Mouse (Mus musculus) forebrain, embryonic 11.5 days (tissue): ENCODE measurements around the gene Nmrk1. TPM values are rescaled to one million over a fixed set of nuclear protein-coding genes. Genes with fewer than 3 reads are reported as not detected.

Experiments
- ATAC-seq: fragments of 200-750 bp; cut with Nextera tagmentation; replicated peaks from 2 replicates; pipeline ENCODE4 v1.8.0; 2017; ENCODE audit warnings: moderate TSS enrichment; ENCODE audit not compliant: low FRiP score
- DNase-seq: peaks from one replicate; pipeline ENCODE4 v3.0.0-alpha.2; 2017; ENCODE audit warnings: low spot score
- H3K27ac ChIP-seq: fragments of 300-500 bp; sonication (generic); 2 replicates; pipeline ENCODE4 v1.5.1; 2014; ENCODE audit warnings: low read depth, low read length
- H3K27me3 ChIP-seq: fragments of 300-500 bp; sonication (generic); 2 replicates; pipeline ENCODE4 v1.6.1; 2014; ENCODE audit warnings: mild to moderate bottlenecking, low read length, mixed read lengths; ENCODE audit not compliant: control insufficient read depth, insufficient read depth
- H3K36me3 ChIP-seq: fragments of 300-500 bp; sonication (generic); 2 replicates; pipeline ENCODE4 v1.6.1; 2014; ENCODE audit warnings: mild to moderate bottlenecking, low read length, moderate library complexity, mixed read lengths; ENCODE audit not compliant: control insufficient read depth, insufficient read depth
- H3K4me1 ChIP-seq: fragments of 300-500 bp; sonication (generic); replicated peaks from 2 replicates; pipeline ENCODE4 v1.6.1; 2014; ENCODE audit warnings: low read length, mixed read lengths; ENCODE audit not compliant: control insufficient read depth, insufficient read depth
- H3K4me2 ChIP-seq: fragments of 300-500 bp; sonication (generic); 2 replicates; pipeline ENCODE4 v1.6.1; 2014; ENCODE audit warnings: low read depth, mild to moderate bottlenecking, low read length, moderate library complexity, mixed read lengths; ENCODE audit not compliant: severe bottlenecking
- H3K4me3 ChIP-seq: fragments of 300-500 bp; sonication (generic); 2 replicates; pipeline ENCODE4 v1.5.1; 2014; ENCODE audit warnings: low read depth, low read length
- H3K9ac ChIP-seq: fragments of 300-500 bp; sonication (generic); 2 replicates; pipeline ENCODE4 v1.6.1; 2014; ENCODE audit warnings: low read length
- H3K9me3 ChIP-seq: fragments of 300-500 bp; sonication (generic); 2 replicates; pipeline ENCODE4 v1.6.1; 2016; ENCODE audit warnings: low read length, mixed read lengths; ENCODE audit not compliant: control insufficient read depth
- WGBS: fragments of 180-500 bp; shearing (Covaris S2); extraction: QIAGEN DNeasy Blood & Tissue Kit; methylation state at CpG from one replicate; pipeline ENCODE4 v1.1.7; 2014; 5-methylcytosine and 5-hydroxymethylcytosine counted together
- polyA plus RNA-seq: library from polyadenylated mRNA; unstranded; fragments of >200 nt; fragmentation: Nextera tagmentation; extraction: Ambion mirVana; gene quantifications from 2 replicates; pipeline ENCODE4 v1.2.1, GENCODE M21; 2014

Nmrk1 gene
- polyA plus RNA-seq, 1 experiment from 2014 or later = 6.1 TPM

DNA sequence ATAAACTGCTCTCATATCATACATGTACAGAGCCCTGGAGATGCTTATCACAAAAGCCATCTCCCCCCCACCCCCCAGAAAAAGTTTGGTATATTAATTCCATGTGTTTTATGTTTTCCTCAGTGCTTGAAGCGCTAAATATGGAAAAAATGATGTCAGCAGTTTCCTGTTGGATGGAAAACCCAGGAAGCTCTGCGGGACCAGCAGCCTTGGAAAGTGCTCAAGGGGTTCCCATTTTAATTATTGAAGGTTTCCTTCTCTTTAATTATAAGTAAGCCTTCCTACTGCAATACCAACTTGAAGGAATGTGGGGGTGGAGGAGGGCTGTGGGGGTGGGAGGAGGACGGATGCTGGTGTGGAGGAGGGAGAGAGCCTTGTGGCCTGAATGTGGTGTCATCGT lies 9.3 kb downstream of the Nmrk1 start:
- no peaks in the 10 kb centered on the region for H3K9me3 ChIP-seq
- no peaks in the 10 kb centered on the region for H3K4me1 ChIP-seq
- H3K27ac ChIP-seq = no peak overlapping the region
- H3K4me3 ChIP-seq = no peak overlapping the region
- 84% methylated on average over 4 of the region's 4 CpGs for WGBS
- H3K4me2 ChIP-seq = no peak overlapping the region
- H3K36me3 ChIP-seq = no peaks in the 10 kb centered on the region
- no peak overlapping the region for H3K9ac ChIP-seq
- no peaks in the 10 kb centered on the region for H3K27me3 ChIP-seq
- DNase-seq (no peak), ATAC-seq (no peak)

DNA sequence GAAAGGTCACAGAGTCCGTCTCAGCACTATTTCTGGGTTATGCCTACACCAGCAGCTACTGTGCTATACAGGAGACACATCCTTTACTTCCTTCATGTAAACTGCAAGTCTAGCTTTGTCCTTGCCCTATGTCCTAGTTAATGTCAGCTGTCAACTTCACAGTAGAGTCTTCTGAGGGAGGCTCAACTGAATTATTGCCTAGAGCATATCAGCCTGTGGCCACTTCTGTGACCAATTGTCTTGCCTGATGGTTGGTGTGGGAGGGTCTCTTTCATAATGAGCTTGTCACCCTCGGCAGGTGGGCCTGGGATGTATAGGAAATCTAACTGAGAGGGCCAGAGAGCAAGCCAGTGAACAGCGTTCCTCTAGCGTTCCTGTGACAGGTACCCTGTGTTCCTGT lies 11.7 kb downstream of the Nmrk1 start:
- H3K36me3 ChIP-seq = no peaks in the 10 kb centered on the region
- no peak overlapping the region for H3K9ac ChIP-seq
- no peak overlapping the region for H3K4me2 ChIP-seq
- H3K4me1 ChIP-seq = no peaks in the 10 kb centered on the region
- H3K27ac ChIP-seq = no peak overlapping the region
- H3K4me3 ChIP-seq = no peak overlapping the region
- WGBS = 62% methylated on average over 4 of the region's 4 CpGs
- ATAC-seq (no peak), DNase-seq (no peak)
- no peaks in the 10 kb centered on the region for H3K9me3 ChIP-seq
- H3K27me3 ChIP-seq = no peaks in the 10 kb centered on the region

DNA sequence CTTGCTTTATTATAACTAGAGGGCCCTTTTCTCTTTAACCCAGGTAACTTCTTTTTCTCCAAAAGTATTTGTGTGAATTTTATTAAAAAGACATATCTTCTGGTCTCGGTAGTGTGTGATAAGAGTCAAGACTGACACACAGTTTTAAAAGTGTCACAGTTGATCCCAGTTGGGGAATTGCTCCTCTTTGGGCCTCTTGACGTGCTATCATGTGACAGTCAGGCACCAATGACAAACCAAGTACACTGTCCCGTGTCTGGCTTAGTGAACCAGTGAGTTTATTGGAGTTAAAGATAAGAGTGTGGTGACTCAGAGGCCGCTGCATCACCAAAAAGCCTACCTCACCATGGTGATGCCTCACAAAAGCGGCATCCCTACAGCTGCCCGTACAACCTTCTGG lies 12.3 kb downstream of the Nmrk1 start:
- Histone ChIP-seq H3K9me3 (no peaks in the 10 kb centered on the region), H3K4me2 (no peak overlapping the region), H3K27me3 (no peaks in the 10 kb centered on the region), H3K9ac (no peak overlapping the region), H3K4me1 (no peaks in the 10 kb centered on the region), H3K36me3 (no peaks in the 10 kb centered on the region), H3K27ac (no peak overlapping the region), H3K4me3 (no peak overlapping the region)
- DNase-seq = no peak
- ATAC-seq = no peak
- WGBS = 86% methylated on average over 6 of the region's 6 CpGs

DNA sequence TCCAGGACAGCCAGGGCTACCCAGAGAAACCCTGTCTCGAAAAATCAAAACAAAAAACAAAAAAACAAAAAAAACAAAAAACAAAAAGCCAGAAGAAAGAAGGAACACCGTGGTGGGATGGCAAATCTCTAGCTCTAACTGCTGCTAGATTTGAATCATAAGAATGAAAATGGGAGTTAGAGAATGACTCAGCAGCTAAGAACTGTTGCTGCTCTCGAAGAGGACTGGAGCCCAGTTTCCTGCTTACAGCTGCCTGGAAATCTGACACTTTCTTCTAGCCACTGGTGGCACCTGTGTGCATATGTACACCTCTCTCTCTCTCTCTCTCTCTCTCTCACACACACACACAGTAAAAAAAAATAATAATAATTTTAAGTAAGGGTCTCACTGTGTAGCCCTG lies 14.6 kb downstream of the Nmrk1 start:
- no peaks in the 10 kb centered on the region for H3K27me3 ChIP-seq
- no peak overlapping the region for H3K4me3 ChIP-seq
- H3K4me2 ChIP-seq = no peak overlapping the region
- H3K27ac ChIP-seq = no peak overlapping the region
- H3K36me3 ChIP-seq = no peaks in the 10 kb centered on the region
- no peaks in the 10 kb centered on the region for H3K9me3 ChIP-seq
- no peaks in the 10 kb centered on the region for H3K4me1 ChIP-seq
- ATAC-seq (no peak), DNase-seq (no peak)
- 81% methylated on average over 3 of the region's 3 CpGs for WGBS
- H3K9ac ChIP-seq = no peak overlapping the region

DNA sequence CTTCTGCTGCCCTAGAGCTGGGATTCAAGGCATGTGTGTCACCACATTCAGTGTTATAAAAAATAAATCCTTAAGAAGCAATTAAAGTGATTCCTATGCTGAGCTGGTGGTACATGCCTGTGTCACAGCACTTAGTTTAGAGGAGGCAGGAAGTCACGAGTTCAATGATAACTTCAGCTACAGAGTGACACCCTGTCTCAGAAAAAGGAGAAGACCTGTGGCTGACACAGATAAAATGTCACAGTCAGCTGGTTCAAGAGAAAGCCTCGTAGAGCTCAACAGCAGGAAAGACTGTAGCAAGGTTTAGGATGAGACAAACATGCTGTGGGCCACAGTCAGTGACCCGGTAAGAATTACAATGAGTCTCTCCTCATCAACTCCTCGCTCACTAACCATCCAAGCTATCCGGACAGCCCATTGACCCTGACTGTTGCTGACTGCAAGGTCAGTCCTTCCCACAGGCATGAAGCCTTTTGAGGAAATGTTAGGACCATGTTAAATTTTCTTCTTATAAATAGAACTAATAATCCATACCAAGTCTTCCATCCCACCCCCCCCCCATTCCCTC lies 15.2 kb downstream of the Nmrk1 start:
- no peak for ATAC-seq
- H3K27me3 ChIP-seq = no peaks in the 10 kb centered on the region
- WGBS = 68% methylated on average over 5 of the region's 5 CpGs
- no peak overlapping the region for H3K4me2 ChIP-seq
- H3K36me3 ChIP-seq = no peaks in the 10 kb centered on the region
- no peak overlapping the region for H3K9ac ChIP-seq
- no peak overlapping the region for H3K4me3 ChIP-seq
- DNase-seq = no peak
- H3K9me3 ChIP-seq = no peaks in the 10 kb centered on the region
- no peaks in the 10 kb centered on the region for H3K4me1 ChIP-seq
- H3K27ac ChIP-seq = no peak overlapping the region

DNA sequence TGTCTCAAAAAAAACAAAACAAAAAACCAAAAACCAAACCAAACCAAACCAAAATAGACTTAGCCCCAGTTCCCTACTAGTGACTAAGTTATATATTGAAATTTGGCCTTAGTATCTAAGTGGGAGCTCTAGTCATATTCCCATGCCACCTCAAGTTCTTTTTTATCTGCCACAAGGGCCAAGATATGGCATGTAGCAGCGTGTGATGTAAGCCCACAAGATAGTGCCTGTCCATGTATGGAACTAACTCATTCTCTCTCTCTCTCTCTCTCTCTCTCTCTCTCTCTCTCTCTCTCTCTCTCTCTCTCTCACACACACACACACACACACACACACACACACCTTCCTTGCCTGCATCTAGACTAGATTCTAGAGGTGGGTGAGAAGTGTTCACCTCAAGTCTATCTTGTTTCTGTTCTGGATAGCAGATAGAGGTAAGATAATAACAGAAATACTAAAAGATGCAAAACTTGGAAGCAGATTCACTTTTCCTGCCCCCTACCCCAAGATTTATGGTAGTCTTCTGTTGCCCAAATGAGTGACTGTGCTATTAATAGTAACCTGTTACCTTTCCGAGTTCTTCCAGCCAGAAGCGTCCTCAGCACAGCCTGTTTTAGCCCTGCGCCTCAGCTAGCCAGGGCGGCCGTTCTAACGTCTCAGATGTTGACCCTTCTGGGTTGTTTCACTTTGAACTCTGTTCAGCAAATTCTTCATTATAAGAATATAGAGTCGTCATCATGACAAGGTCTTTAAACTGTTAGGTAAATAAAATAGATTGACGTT lies 16.2 kb downstream of the Nmrk1 start:
- 84% methylated on average over 9 of the region's 9 CpGs for WGBS
- ATAC-seq = no peak
- DNase-seq = no peak

DNA sequence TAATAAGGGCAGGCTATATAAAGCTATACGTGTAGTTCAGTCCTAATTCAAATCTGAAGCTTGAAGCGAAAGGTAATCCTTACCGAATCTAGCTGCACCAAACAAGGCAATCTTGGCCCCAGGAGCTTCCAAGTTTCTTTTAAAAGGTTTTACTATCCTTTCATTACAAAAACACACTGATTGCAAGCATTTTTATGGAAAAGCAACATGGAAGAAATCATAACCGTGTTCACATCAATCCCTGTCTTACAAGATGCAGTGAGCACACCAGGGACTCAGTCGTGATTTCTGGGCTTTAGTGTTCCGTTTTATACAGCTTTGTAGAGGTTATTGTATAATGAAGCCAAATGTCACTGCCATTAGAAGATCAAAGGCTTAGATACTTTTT lies 16.8 kb downstream of the Nmrk1 start:
- no peak for DNase-seq
- H3K36me3 ChIP-seq = no peaks in the 10 kb centered on the region
- H3K27me3 ChIP-seq = no peaks in the 10 kb centered on the region
- H3K4me2 ChIP-seq = no peak overlapping the region
- H3K9me3 ChIP-seq = no peaks in the 10 kb centered on the region
- no peak overlapping the region for H3K9ac ChIP-seq
- H3K4me3 ChIP-seq = no peak overlapping the region
- WGBS = 88% methylated on average over 6 of the region's 6 CpGs
- H3K4me1 ChIP-seq = no peaks in the 10 kb centered on the region
- H3K27ac ChIP-seq = no peak overlapping the region
- ATAC-seq = no peak

More for the DNA sequence above, 16.2 kb downstream of the Nmrk1 start:
- Histone ChIP-seq H3K27me3 (no peaks in the 10 kb centered on the region), H3K4me1 (no peaks in the 10 kb centered on the region), H3K4me3 (no peak overlapping the region), H3K4me2 (no peak overlapping the region), H3K27ac (no peak overlapping the region), H3K9me3 (no peaks in the 10 kb centered on the region), H3K36me3 (no peaks in the 10 kb centered on the region), H3K9ac (no peak overlapping the region)

DNA sequence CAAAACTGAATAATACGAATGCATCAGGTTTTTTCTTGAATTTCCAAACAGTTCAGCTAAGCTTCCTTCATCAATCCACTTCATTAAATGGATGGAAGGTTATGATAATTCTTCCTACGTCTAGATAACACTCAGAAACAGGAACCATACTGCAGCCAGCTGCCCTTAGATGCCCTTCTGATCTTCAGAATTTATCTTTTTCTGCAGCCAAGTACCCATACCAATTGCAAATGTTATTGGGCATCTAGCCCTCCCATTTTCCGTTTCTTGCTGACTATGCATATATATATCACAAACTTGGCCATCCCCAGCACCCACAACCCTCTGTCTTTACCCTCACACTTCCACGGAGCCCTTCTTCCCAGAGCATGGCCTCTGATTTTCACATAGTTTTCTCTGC lies 18.2 kb downstream of the Nmrk1 start:
- ATAC-seq (no peak), DNase-seq (no peak)
- no peaks in the 10 kb centered on the region for H3K4me1 ChIP-seq
- no peaks in the 10 kb centered on the region for H3K36me3 ChIP-seq
- H3K4me3 ChIP-seq = no peak overlapping the region
- 90% methylated on average over 4 of the region's 4 CpGs for WGBS
- H3K4me2 ChIP-seq = no peak overlapping the region
- H3K27ac ChIP-seq = no peak overlapping the region
- no peaks in the 10 kb centered on the region for H3K9me3 ChIP-seq
- H3K9ac ChIP-seq = no peak overlapping the region
- no peaks in the 10 kb centered on the region for H3K27me3 ChIP-seq

DNA sequence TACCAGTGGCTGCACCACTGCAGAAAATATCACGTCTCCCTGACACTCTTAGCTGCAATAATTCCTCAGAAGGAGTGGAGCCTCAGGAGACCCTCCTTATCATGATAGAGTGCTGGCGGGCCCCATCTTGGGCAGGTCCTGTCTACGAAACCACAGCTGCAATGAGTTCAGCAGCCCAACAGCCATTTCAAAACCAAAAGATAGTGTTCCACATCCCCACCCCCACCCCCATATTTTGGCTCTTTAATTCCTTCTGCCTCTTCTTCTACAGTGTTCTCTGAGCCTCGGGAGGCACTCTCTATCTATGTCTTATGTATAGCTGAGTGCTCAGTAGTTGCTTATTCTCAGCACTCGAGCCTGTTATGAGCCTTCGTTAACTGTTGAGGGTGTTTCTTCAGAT lies 18.7 kb downstream of the Nmrk1 start:
- H3K9ac ChIP-seq = no peak overlapping the region
- H3K27ac ChIP-seq = no peak overlapping the region
- no peaks in the 10 kb centered on the region for H3K27me3 ChIP-seq
- H3K36me3 ChIP-seq = no peaks in the 10 kb centered on the region
- H3K4me1 ChIP-seq = no peaks in the 10 kb centered on the region
- 85% methylated on average over 6 of the region's 6 CpGs for WGBS
- no peak overlapping the region for H3K4me2 ChIP-seq
- ATAC-seq = no peak
- no peak for DNase-seq
- no peak overlapping the region for H3K4me3 ChIP-seq
- no peaks in the 10 kb centered on the region for H3K9me3 ChIP-seq
